Mouse (Mus musculus): ENCODE measurements around the gene Dhrs7c. TPM values are rescaled to one million over a fixed set of nuclear protein-coding genes. Genes with fewer than 3 reads are reported as not detected.

Dhrs7c gene
- total and polyA plus RNA-seq, 3 experiments = not detected

DNA sequence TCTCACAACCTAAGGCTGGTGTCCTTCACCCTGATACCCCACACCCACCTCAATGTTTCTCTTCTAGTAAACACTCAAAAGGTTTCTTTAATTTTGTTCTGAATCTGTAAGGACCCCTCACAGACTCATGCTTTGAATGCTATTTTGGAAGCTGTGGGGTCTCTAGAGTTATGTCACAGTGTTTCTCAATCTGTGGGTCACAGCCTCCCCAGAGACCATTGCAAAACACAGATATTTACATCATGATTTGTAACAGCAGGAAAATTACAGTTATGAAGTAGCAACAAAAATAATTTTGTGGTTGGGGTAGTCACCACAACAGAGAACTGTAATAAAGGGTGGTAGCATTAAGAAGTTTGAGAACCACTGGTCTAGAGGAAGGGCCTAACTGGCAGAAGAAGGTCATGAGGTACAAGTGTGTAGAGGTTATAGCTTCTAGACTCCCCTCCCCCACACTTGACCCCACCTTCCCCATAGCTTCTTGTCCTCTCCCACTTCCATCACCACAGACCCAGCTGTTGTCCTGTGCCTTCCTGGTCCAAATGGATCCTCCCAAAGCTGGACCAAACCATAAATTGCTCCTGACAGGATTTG lies 2.2 kb downstream of the Dhrs7c start:
- no peak overlapping the region for H3K4me3 ChIP-seq (ENCODE audit: control insufficient read depth in 1 of 2, insufficient read depth in 1 of 2, low read depth in 2 of 2, low read length in 2 of 2)
- no peaks in the 10 kb centered on the region for H3K79me2 ChIP-seq (ENCODE audit: control insufficient read depth, insufficient read depth, low read length, poor library complexity)
- H3K36me3 ChIP-seq (ENCODE audit: control insufficient read depth in 1 of 2, insufficient read depth in 2 of 2, low read length in 2 of 2) = no peaks in the 10 kb centered on the region
- H3K27ac ChIP-seq (ENCODE audit: control insufficient read depth, low read depth, low read length) = no peak overlapping the region
- H3K27me3 ChIP-seq (ENCODE audit: control insufficient read depth in 1 of 2, insufficient read depth in 2 of 2, low read length in 2 of 2) = no peaks in the 10 kb centered on the region
- no peaks in the 10 kb centered on the region for H3K4me1 ChIP-seq (ENCODE audit: control insufficient read depth in 1 of 2, insufficient read depth in 2 of 2, low read length in 2 of 2)
- no peaks in the 10 kb centered on the region for H3K9me3 ChIP-seq (replicated peaks; ENCODE audit: insufficient read depth, low read length)
- H3K9ac ChIP-seq (ENCODE audit: control insufficient read depth, low read depth, low read length, poor library complexity, severe bottlenecking) = no peak overlapping the region
- no peak for DNase-seq (ENCODE audit: low read depth, low spot score)
- no peak for TF ChIP-seq SMC3 (IDR thresholded peaks at IDR 0.05; ENCODE audit: low read depth, low read length)
- no peak for TF ChIP-seq MEF2A (IDR thresholded peaks at IDR 0.05; ENCODE audit: extremely low read depth, insufficient replicate concordance, low read depth, low read length, poor library complexity, severe bottlenecking)
- TF ChIP-seq KAT2A (conservative IDR thresholded peaks at IDR 0.05; ENCODE audit: low read depth, low read length) = no peak
- no peak for TF ChIP-seq UBTF (IDR thresholded peaks at IDR 0.05; ENCODE audit: borderline replicate concordance, insufficient read depth, low read depth, low read length)
- TF ChIP-seq USF1 (IDR thresholded peaks at IDR 0.05; ENCODE audit: low read depth, low read length) = no peak
- TF ChIP-seq NELFE (IDR thresholded peaks at IDR 0.05; ENCODE audit: low read depth, low read length) = no peak
- no peak for TF ChIP-seq RCOR1 (IDR thresholded peaks at IDR 0.05; ENCODE audit: low read depth, low read length)
- TF ChIP-seq RAD21 (IDR thresholded peaks at IDR 0.05; ENCODE audit: low read depth, low read length) = no peak
- no peak for TF ChIP-seq SIN3A (IDR thresholded peaks at IDR 0.05; ENCODE audit: low read length)
- no peak for TF ChIP-seq ZMIZ1 (IDR thresholded peaks at IDR 0.05; ENCODE audit: low read depth, low read length)

DNA sequence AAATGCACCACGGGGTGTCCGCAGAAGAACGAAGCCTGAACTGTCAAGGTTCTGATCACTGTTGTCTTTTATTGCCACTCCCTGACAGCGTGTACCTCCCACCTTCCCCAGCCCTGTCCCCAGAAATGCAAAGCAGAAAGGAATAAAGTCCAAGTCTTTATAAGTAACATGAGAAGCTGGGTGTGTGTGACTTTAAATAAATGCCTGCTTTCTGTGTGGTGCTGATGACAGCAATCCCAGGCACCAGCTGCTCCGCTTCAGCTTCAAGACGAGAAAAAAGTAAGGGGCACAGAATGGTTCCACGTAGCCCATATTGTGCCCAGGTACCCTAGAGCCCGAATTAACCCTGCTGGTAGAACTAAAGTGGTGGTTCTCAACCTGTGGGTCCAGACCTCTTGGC lies 3.2 kb downstream of the Dhrs7c start:
- no peak for DNase-seq (ENCODE audit: low read depth, low spot score)
- Histone ChIP-seq H3K9me3 (replicated peaks; ENCODE audit: insufficient read depth, low read length) (no peaks in the 10 kb centered on the region), H3K36me3 (ENCODE audit: control insufficient read depth in 1 of 2, insufficient read depth in 2 of 2, low read length in 2 of 2) (no peaks in the 10 kb centered on the region), H3K27ac (ENCODE audit: control insufficient read depth, low read depth, low read length) (no peak overlapping the region), H3K4me3 (ENCODE audit: control insufficient read depth in 1 of 2, insufficient read depth in 1 of 2, low read depth in 2 of 2, low read length in 2 of 2) (no peak overlapping the region), H3K9ac (ENCODE audit: control insufficient read depth, low read depth, low read length, poor library complexity, severe bottlenecking) (no peak overlapping the region), H3K79me2 (ENCODE audit: control insufficient read depth, insufficient read depth, low read length, poor library complexity) (no peaks in the 10 kb centered on the region), H3K4me1 (ENCODE audit: control insufficient read depth in 1 of 2, insufficient read depth in 2 of 2, low read length in 2 of 2) (no peaks in the 10 kb centered on the region), H3K27me3 (ENCODE audit: control insufficient read depth in 1 of 2, insufficient read depth in 2 of 2, low read length in 2 of 2) (no peaks in the 10 kb centered on the region)
- no peak for TF ChIP-seq MEF2A (IDR thresholded peaks at IDR 0.05; ENCODE audit: extremely low read depth, insufficient replicate concordance, low read depth, low read length, poor library complexity, severe bottlenecking)

DNA sequence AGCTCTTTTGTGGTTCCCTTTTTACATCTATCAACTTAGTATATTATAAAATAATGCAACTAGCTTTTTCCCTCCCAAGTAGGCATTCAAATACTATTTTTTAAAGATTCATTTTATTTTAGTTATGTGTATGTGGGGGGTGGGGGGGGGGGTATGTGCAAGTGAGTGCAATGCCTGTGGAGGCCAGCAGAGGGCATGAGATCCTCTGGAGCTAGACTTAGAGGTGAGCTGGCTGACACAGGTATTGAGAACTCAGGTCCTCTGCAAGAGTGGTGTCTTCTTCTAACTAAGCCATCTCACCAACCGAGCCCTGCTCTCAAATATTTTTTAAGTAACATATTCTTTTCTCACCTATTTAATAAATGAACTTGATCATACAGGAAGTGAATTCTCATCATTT lies 7.6 kb downstream of the Dhrs7c start:
- Histone ChIP-seq H3K79me2 (ENCODE audit: control insufficient read depth, insufficient read depth, low read length, poor library complexity) (no peaks in the 10 kb centered on the region), H3K4me1 (ENCODE audit: control insufficient read depth in 1 of 2, insufficient read depth in 2 of 2, low read length in 2 of 2) (no peaks in the 10 kb centered on the region), H3K27me3 (ENCODE audit: control insufficient read depth in 1 of 2, insufficient read depth in 2 of 2, low read length in 2 of 2) (no peaks in the 10 kb centered on the region), H3K9ac (ENCODE audit: control insufficient read depth, low read depth, low read length, poor library complexity, severe bottlenecking) (no peak overlapping the region), H3K4me3 (ENCODE audit: control insufficient read depth in 1 of 2, insufficient read depth in 1 of 2, low read depth in 2 of 2, low read length in 2 of 2) (no peak overlapping the region), H3K36me3 (ENCODE audit: control insufficient read depth in 1 of 2, insufficient read depth in 2 of 2, low read length in 2 of 2) (no peaks in the 10 kb centered on the region), H3K9me3 (replicated peaks; ENCODE audit: insufficient read depth, low read length) (no peaks in the 10 kb centered on the region), H3K27ac (ENCODE audit: control insufficient read depth, low read depth, low read length) (no peak overlapping the region)
- DNase-seq (ENCODE audit: low read depth, low spot score) = peak; percentile 17
- no peak for TF ChIP-seq MXI1 (IDR thresholded peaks at IDR 0.05; ENCODE audit: low read depth, low read length)
- TF ChIP-seq CHD1 (IDR thresholded peaks at IDR 0.05; ENCODE audit: low read depth, low read length) = no peak
- 0 out of 2 replicates have a peak, but pooled peaks have one; percentile 18 for TF ChIP-seq SMC3 (IDR thresholded peaks at IDR 0.05; ENCODE audit: low read depth, low read length)
- peak in 2 of 3 experiments; percentile 35 to 50; a peak in 4 of 6 replicates for TF ChIP-seq CTCF (IDR thresholded peaks at IDR 0.05 in 2 of 3, conservative IDR thresholded peaks at IDR 0.05 in 1 of 3; ENCODE audit: control insufficient read depth in 1 of 3, insufficient read depth in 1 of 3, low read depth in 2 of 3, low read length in 3 of 3, poor library complexity in 1 of 3, severe bottlenecking in 1 of 3)

Measured in MEL (cell line).